Mouse (Mus musculus) midbrain, postnatal 0 days (tissue): ENCODE measurements around the gene Kcnk3. TPM values are rescaled to one million over a fixed set of nuclear protein-coding genes. Genes with fewer than 3 reads are reported as not detected.

Experiments used
- ATAC-seq: fragments of 200-750 bp; cut with Nextera tagmentation; 2 replicates; pipeline ENCODE4 v1.8.0; 2017; ENCODE audit warnings: moderate number of reproducible peaks, mild to moderate bottlenecking, moderate TSS enrichment, moderate library complexity; ENCODE audit not compliant: low FRiP score
- DNase-seq: peaks from one replicate; pipeline ENCODE4 v3.0.0-alpha.2; 2015; ENCODE audit warnings: low spot score
- H3K27ac ChIP-seq: fragments of 300-500 bp; sonication (generic); 2 replicates; pipeline ENCODE4 v1.5.1; 2014; ENCODE audit warnings: low read depth, mild to moderate bottlenecking, low read length, mixed read lengths
- H3K27me3 ChIP-seq: fragments of 300-500 bp; sonication (generic); 2 replicates; pipeline ENCODE4 v1.6.1; 2014; ENCODE audit warnings: low read length, control low read depth, mixed read lengths; ENCODE audit not compliant: insufficient read depth
- H3K36me3 ChIP-seq: fragments of 300-500 bp; sonication (generic); 2 replicates; pipeline ENCODE4 v1.6.1; 2014; ENCODE audit warnings: low read length, control low read depth, mixed read lengths; ENCODE audit not compliant: insufficient read depth
- H3K4me1 ChIP-seq: fragments of 300-500 bp; sonication (generic); 2 replicates; pipeline ENCODE4 v1.6.1; 2014; ENCODE audit warnings: mild to moderate bottlenecking, control low read depth, antibody characterized with exemption, low read length, mixed read lengths; ENCODE audit not compliant: insufficient read depth
- H3K4me2 ChIP-seq: fragments of 300-500 bp; sonication (generic); 2 replicates; pipeline ENCODE4 v1.6.1; 2014; ENCODE audit warnings: low read depth, mild to moderate bottlenecking, low read length, mixed read lengths; ENCODE audit not compliant: poor library complexity, severe bottlenecking
- H3K4me3 ChIP-seq: fragments of 300-500 bp; sonication (generic); 2 replicates; pipeline ENCODE4 v1.5.1; 2014; ENCODE audit warnings: low read depth, mild to moderate bottlenecking, low read length, moderate library complexity
- H3K9ac ChIP-seq: fragments of 300-500 bp; sonication (generic); replicated peaks from 2 replicates; pipeline ENCODE4 v1.6.1; 2014; ENCODE audit warnings: mild to moderate bottlenecking, low read length, moderate library complexity, mixed read lengths; ENCODE audit not compliant: poor library complexity, severe bottlenecking
- H3K9me3 ChIP-seq: fragments of 300-500 bp; sonication (generic); 2 replicates; pipeline ENCODE4 v1.6.1; 2016; ENCODE audit warnings: low read length, control low read depth
- CTCF ChIP-seq: IDR thresholded peaks from 2 replicates; pipeline ENCODE4 v1.5.1; 2016; ENCODE audit warnings: antibody characterized with exemption, mild to moderate bottlenecking
- WGBS: fragments of 180-500 bp; shearing (Covaris S2); extraction: QIAGEN DNeasy Blood & Tissue Kit; methylation state at CpG from one replicate; pipeline ENCODE4 v1.1.7; 2014; 5-methylcytosine and 5-hydroxymethylcytosine counted together
- polyA plus RNA-seq: library from polyadenylated mRNA; unstranded; fragments of >200 nt; fragmentation: Nextera tagmentation; extraction: Ambion mirVana; gene quantifications from 2 replicates; pipeline ENCODE4 v1.2.1, GENCODE M21; 2015
- total RNA-seq: library from RNA; depleted of rRNA; stranded (reverse); fragments of >200 nt; gene quantifications from 2 replicates; pipeline ENCODE4 v1.2.3, GENCODE M21; 2014

The Kcnk3 gene
- total and polyA plus RNA-seq, 2 experiments from 2014 or later: 12.2 to 21.8 TPM

DNA sequence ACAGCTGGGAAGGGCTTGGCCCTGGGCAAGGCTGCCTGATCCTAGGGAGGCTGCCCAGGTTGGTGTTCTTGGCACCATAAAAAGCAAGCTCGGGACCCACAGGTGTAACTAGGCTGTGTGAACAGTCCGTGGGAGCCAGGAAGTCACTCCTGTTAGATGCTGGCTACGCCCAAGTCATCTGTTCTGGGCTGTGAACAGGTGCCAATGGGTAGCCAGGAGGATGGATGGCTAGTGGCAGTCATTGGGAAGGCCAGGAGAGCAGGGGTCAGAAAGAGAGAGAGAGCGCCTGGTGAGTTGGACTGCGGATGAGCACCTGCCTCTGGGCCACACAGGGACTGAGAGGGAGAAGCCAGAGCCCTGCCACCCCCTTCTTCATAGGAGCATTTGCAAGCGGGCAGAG is 17.7 kb downstream of the Kcnk3 start:
- Histone ChIP-seq H3K4me1 (no peaks in the 10 kb centered on the region), H3K27me3 (no peaks in the 10 kb centered on the region), H3K36me3 (no peaks in the 10 kb centered on the region), H3K4me2 (no peak overlapping the region), H3K27ac (no peak overlapping the region), H3K9me3 (no peaks in the 10 kb centered on the region), H3K4me3 (no peak overlapping the region), H3K9ac (no peak overlapping the region)
- ATAC-seq (no peak), DNase-seq (no peak)
- WGBS: 89% methylated on average over 6 of the region's 6 CpGs
- no peak for TF ChIP-seq CTCF

DNA sequence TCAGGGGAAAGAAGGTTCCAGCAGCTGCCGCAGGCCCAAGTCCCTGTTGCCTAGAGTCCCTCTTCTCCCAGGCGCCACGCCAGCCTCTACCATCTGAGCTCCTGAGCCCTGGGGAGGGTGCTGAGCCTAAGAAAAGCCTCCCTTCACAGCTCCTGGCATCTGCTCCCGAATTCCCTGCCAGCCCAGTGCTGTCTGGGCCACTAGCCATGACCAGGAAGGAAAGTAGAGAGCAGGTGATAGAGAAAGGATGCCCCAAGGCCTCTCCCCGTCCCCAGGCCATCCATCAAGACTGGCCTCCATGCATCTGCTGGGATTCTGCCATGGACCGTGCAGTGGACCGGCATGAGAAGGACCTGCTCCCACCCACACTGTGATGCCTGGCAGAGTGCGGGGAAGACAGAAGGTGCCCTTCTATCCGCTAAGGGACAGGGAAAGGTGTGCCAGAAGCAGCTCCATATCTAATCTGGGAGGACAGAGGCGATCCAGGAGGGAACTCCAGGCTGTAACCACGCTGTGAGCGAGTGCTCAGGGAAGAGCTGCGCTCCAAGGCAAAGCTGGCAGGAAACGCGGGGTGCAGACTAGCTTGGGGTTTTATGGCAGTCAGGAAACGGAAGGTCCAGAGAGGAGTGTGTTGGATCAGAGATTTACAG is 18.6 kb downstream of the Kcnk3 start:
- ATAC-seq: no peak; the same call in 1 of the 2 replicates
- peak; percentile 89 for DNase-seq
- H3K9me3 ChIP-seq: no peaks in the 10 kb centered on the region
- no peak overlapping the region for H3K27ac ChIP-seq
- no peak overlapping the region for H3K4me3 ChIP-seq
- H3K9ac ChIP-seq: no peak overlapping the region
- no peaks in the 10 kb centered on the region for H3K27me3 ChIP-seq
- H3K4me1 ChIP-seq: no peaks in the 10 kb centered on the region
- WGBS: 62% methylated on average over 16 of the region's 16 CpGs
- H3K36me3 ChIP-seq: no peaks in the 10 kb centered on the region
- no peak overlapping the region for H3K4me2 ChIP-seq
- no peak for TF ChIP-seq CTCF

DNA sequence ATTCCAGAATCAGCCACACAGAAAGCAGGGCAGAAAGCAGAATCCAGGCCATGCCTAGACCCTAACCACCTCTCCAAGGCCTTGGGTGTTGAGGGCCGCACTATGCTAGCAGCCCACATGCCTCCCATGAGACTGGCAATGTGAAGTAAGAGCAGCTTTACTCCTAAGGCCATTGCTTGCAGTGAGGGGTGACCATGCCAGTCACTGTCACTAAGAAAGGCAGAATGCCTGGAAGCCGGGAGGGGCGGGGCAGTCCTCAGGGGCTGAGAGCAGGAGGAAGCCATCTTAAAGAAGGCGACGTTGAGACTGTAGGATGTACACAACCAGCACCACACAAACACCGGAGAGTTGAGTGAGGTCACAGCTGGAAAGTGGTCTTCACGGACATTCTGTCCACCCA is 21.1 kb downstream of the Kcnk3 start:
- DNase-seq: no peak
- H3K27me3 ChIP-seq: no peaks in the 10 kb centered on the region
- H3K4me1 ChIP-seq: no peaks in the 10 kb centered on the region
- H3K9ac ChIP-seq: no peak overlapping the region
- H3K9me3 ChIP-seq: no peaks in the 10 kb centered on the region
- H3K27ac ChIP-seq: no peak overlapping the region
- no peaks in the 10 kb centered on the region for H3K36me3 ChIP-seq
- H3K4me2 ChIP-seq: no peak overlapping the region
- TF ChIP-seq CTCF: 0 out of 2 replicates have a peak, but pooled peaks have one; percentile 15
- H3K4me3 ChIP-seq: no peak overlapping the region
- no peak for ATAC-seq
- WGBS: 92% methylated on average over 7 of the region's 7 CpGs

DNA sequence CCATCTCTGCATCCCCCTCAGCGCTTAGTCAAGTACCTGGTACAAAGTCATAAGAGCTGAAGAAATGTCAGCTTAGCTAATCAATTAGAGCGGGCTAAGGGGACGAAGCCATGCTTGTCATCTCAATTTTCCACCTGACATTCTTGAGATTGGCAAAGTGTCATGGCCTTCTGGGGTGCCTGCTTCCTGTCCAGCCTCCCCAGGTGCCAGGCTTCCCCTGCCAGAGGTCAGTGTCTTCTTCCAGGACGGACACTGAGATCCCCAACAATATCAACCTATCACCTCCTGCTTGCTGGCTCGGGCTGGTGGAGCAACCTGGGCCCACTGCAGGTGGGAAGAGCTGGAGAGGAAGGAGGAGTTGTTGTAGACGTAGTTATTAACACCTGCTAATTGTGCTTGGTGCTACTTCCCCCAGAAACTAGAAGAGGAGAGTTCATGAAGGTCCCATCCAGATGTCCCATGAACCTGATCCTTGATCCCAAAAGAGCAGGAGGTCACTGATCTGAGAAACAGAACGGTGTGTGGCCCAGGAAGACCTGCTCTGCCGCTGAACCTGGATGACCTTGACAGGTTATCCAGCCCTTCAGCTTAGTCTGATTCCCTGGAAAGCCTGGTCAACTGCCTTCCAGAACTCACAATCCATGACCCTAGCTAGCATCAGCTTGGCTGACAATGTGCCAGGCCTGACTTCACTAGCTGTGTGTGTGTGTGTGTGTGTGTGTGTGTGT is 22.1 kb downstream of the Kcnk3 start:
- TF ChIP-seq CTCF: no peak
- Histone ChIP-seq H3K4me1 (no peaks in the 10 kb centered on the region), H3K9ac (no peak overlapping the region), H3K36me3 (no peaks in the 10 kb centered on the region), H3K4me3 (no peak overlapping the region), H3K27ac (no peak overlapping the region), H3K27me3 (no peaks in the 10 kb centered on the region), H3K9me3 (no peaks in the 10 kb centered on the region), H3K4me2 (no peak overlapping the region)
- WGBS: 67% methylated on average over 8 of the region's 8 CpGs
- no peak for ATAC-seq
- no peak for DNase-seq

DNA sequence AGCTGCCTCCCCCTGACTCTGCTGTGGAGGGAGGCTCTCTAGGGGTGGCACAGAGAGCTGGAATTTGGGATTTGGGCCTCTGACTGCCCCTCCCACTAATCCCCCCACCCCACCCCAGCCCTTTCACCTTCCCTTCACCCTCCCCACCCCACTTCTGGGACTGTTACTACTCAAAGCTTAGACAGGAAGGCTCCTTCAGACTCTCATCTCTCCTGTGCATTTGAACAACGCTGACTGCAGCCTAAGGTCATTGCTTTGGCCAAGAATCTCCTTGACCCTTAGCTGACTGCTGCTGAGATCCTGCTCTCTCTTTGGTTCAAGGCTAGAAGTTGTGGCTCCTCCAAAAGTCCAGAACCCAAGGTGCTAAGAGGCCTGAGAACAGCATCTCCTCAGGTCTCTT is 23.1 kb downstream of the Kcnk3 start:
- no peak for TF ChIP-seq CTCF
- no peak for DNase-seq
- Histone ChIP-seq H3K4me3 (no peak overlapping the region), H3K4me2 (no peak overlapping the region), H3K9ac (no peak overlapping the region), H3K9me3 (no peaks in the 10 kb centered on the region), H3K27me3 (no peaks in the 10 kb centered on the region), H3K36me3 (no peaks in the 10 kb centered on the region), H3K4me1 (no peaks in the 10 kb centered on the region), H3K27ac (no peak overlapping the region)
- WGBS: 79% methylated on average over 1 of the region's 1 CpGs
- ATAC-seq: no peak

DNA sequence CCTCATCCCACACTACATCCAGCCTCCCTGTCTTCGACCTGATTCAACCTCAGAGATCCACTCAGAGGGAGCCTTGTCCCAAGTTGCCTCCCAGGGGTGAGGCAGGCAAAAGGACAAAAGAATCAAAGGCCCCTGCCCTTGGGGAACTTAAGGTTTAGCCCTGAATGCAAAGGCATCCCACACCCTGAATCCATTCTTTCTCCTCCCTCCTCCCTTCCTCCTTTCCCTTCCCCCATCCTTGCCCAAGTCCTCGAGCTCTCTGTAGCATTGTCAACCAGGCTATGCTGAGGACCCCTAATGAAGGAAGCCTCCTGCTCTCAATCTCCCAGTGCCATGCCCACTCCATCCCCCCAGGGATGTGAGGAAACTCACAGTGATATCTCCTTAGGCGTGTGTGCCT is 23.7 kb downstream of the Kcnk3 start:
- no peaks in the 10 kb centered on the region for H3K27me3 ChIP-seq
- H3K4me1 ChIP-seq: no peaks in the 10 kb centered on the region
- ATAC-seq: no peak
- no peak overlapping the region for H3K9ac ChIP-seq
- H3K9me3 ChIP-seq: no peaks in the 10 kb centered on the region
- 11% methylated on average over 3 of the region's 3 CpGs for WGBS
- H3K4me2 ChIP-seq: no peak overlapping the region
- no peak overlapping the region for H3K27ac ChIP-seq
- DNase-seq: no peak
- H3K4me3 ChIP-seq: no peak overlapping the region
- no peak for TF ChIP-seq CTCF
- no peaks in the 10 kb centered on the region for H3K36me3 ChIP-seq
